Mouse (Mus musculus): ENCODE data around the gene Idh2.

The Idh2 gene

GRCm38 (mm10) chr7:80085970-80086715, 29.0 kb downstream of the Idh2 start:
- no peak for DNase-seq (ENCODE audit: low spot score in 2 of 2)

GRCm38 (mm10) chr7:80084484-80084931, 30.7 kb downstream of the Idh2 start:
- peak; percentile 54 to 66 for DNase-seq (ENCODE audit: low spot score in 2 of 2)

GRCm38 (mm10) chr7:80081586-80082554, 33.3 kb downstream of the Idh2 start:
- no peak for DNase-seq (ENCODE audit: low spot score in 2 of 2)

- DNase-seq (ENCODE audit: low spot score in 2 of 2), result peak; percentile 67 to 75
Measured at GRCm38 (mm10) chr7:80078792-80079301, 36.3 kb downstream of the Idh2 start.

GRCm38 (mm10) chr7:80077801-80078200, 37.4 kb downstream of the Idh2 start:
- DNase-seq (ENCODE audit: low spot score in 2 of 2), result no peak

GRCm38 (mm10) chr7:80076961-80077716, 38.1 kb downstream of the Idh2 start:
- DNase-seq (ENCODE audit: low spot score in 2 of 2), result no peak

- no peak for DNase-seq (ENCODE audit: low spot score in 2 of 2)
Measured at GRCm38 (mm10) chr7:80075946-80076583, 39.1 kb downstream of the Idh2 start.

- peak; percentile 85 to 89 for DNase-seq (ENCODE audit: low spot score in 2 of 2)
Measured at GRCm38 (mm10) chr7:80074921-80075441, 40.2 kb downstream of the Idh2 start.

GRCm38 (mm10) chr7:80073506-80073905, 41.7 kb downstream of the Idh2 start:
- DNase-seq (ENCODE audit: low spot score in 2 of 2), result no peak

GRCm38 (mm10) chr7:80072297-80072696, 42.9 kb downstream of the Idh2 start:
- DNase-seq (ENCODE audit: low spot score in 2 of 2), result no peak

GRCm38 (mm10) chr7:80071209-80071608, 44.0 kb downstream of the Idh2 start:
- no peak for DNase-seq (ENCODE audit: low spot score in 2 of 2)

GRCm38 (mm10) chr7:80069615-80070327, 45.4 kb downstream of the Idh2 start:
- no peak for DNase-seq (ENCODE audit: low spot score in 2 of 2)

GRCm38 (mm10) chr7:80068341-80068740, 46.9 kb downstream of the Idh2 start:
- DNase-seq (ENCODE audit: low spot score in 2 of 2), result no peak

- no peak for DNase-seq (ENCODE audit: low spot score in 2 of 2)
Measured at GRCm38 (mm10) chr7:80066675-80067455, 48.3 kb downstream of the Idh2 start.

- DNase-seq (ENCODE audit: low spot score in 2 of 2), result no peak
Measured at GRCm38 (mm10) chr7:80065250-80065649, 49.9 kb downstream of the Idh2 start.

- DNase-seq (ENCODE audit: low spot score in 2 of 2), result peak; percentile 42 to 46
Measured at GRCm38 (mm10) chr7:80063902-80064736, 51.1 kb downstream of the Idh2 start.

- DNase-seq (ENCODE audit: low spot score in 2 of 2), result no peak
Measured at GRCm38 (mm10) chr7:80063244-80063643, 51.9 kb downstream of the Idh2 start.

- no peak for DNase-seq (ENCODE audit: low spot score in 2 of 2)
Measured at GRCm38 (mm10) chr7:80062083-80062826, 52.9 kb downstream of the Idh2 start.

Measured in spleen, postnatal 36 days (tissue).